Mouse (Mus musculus) liver, postnatal 0 days (tissue): Measurements from ENCODE around the gene Oxsm. TPM values are rescaled to one million over a fixed set of nuclear protein-coding genes. Genes with fewer than 3 reads are reported as not detected.

Experiments
- ATAC-seq: fragments of 200-750 bp; cut with Nextera tagmentation; 2 replicates; pipeline ENCODE4 v1.8.0; 2017; ENCODE audit warnings: mild to moderate bottlenecking, moderate library complexity
- DNase-seq: peaks from one replicate; pipeline ENCODE4 v3.0.0-alpha.2; 2016
- H3K27ac ChIP-seq: fragments of 300-500 bp; sonication (generic); 2 replicates; pipeline ENCODE4 v1.5.1; 2014; ENCODE audit warnings: antibody characterized with exemption, moderate library complexity, mild to moderate bottlenecking, low read depth
- H3K27me3 ChIP-seq: fragments of 300-500 bp; sonication (generic); 2 replicates; pipeline ENCODE4 v1.6.1; 2014; ENCODE audit warnings: low read length, control low read depth, mixed read lengths; ENCODE audit not compliant: insufficient read depth
- H3K36me3 ChIP-seq: fragments of 300-500 bp; sonication (generic); replicated peaks from 2 replicates; pipeline ENCODE4 v1.6.1; 2014; ENCODE audit warnings: mild to moderate bottlenecking, control low read depth, low read length, moderate library complexity, mixed read lengths; ENCODE audit not compliant: insufficient read depth
- H3K4me1 ChIP-seq: fragments of 300-500 bp; sonication (generic); 2 replicates; pipeline ENCODE4 v1.6.1; 2014; ENCODE audit warnings: antibody characterized with exemption, mild to moderate bottlenecking, control low read depth; ENCODE audit not compliant: insufficient read depth
- H3K4me2 ChIP-seq: fragments of 300-500 bp; sonication (generic); 2 replicates; pipeline ENCODE4 v1.6.1; 2014; ENCODE audit warnings: low read depth, mild to moderate bottlenecking, low read length, moderate library complexity, mixed read lengths
- H3K4me3 ChIP-seq: fragments of 300-500 bp; sonication (generic); 2 replicates; pipeline ENCODE4 v1.5.1; 2014; ENCODE audit warnings: low read depth, low read length
- H3K9ac ChIP-seq: fragments of 300-500 bp; sonication (generic); replicated peaks from 2 replicates; pipeline ENCODE4 v1.6.1; 2014; ENCODE audit warnings: mild to moderate bottlenecking, moderate library complexity
- H3K9me3 ChIP-seq: fragments of 300-500 bp; sonication (generic); 2 replicates; pipeline ENCODE4 v1.6.1; 2016; ENCODE audit warnings: mild to moderate bottlenecking, control low read depth, low read length, mixed read lengths
- CTCF ChIP-seq: sonication (generic); IDR thresholded peaks from 2 replicates; pipeline ENCODE4 v1.5.1; 2016; ENCODE audit warnings: antibody characterized with exemption, low read depth
- EP300 ChIP-seq: IDR thresholded peaks from 2 replicates; pipeline ENCODE4 v1.6.1; 2016; ENCODE audit warnings: antibody characterized with exemption, low read depth, mild to moderate bottlenecking
- WGBS: fragments of 180-500 bp; shearing (Covaris S2); extraction: QIAGEN DNeasy Blood & Tissue Kit; methylation state at CpG from one replicate; pipeline ENCODE4 v1.1.7; 2014; ENCODE audit not compliant: insufficient replicate concordance; 5-methylcytosine and 5-hydroxymethylcytosine counted together
- polyA plus RNA-seq: library from polyadenylated mRNA; unstranded; fragments of >200 nt; fragmentation: Nextera tagmentation; extraction: Ambion mirVana; gene quantifications from 2 replicates; pipeline ENCODE4 v1.2.1, GENCODE M21; 2015

Gene Oxsm
- polyA plus RNA-seq, 1 experiment from 2014 or later, result 2.9 TPM

DNA sequence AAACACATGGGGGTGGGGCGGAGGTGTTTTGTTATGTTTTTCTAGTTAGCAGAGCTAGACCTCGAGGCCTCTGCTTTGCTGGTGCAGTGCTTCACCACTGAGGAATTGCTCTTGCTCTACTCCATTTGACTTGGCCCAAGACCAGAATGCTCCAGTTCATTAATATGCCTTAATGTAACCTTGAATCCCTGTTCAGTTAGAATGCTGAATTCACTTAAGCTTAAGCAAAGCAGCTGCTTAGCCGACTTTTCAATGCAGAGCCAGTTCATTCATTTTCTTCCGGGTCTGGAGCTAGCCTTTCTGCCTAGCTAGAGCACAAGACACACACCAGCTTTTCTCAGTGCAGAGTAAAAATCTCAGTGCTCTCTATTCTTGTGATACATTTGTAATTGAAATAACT is 29.6 kb upstream of the Oxsm start:
- Histone ChIP-seq H3K27me3 (no peaks in the 10 kb centered on the region), H3K36me3 (peaks cover 16% of the 10 kb centered on the region), H3K27ac (no peak overlapping the region), H3K9me3 (no peaks in the 10 kb centered on the region), H3K9ac (no peak overlapping the region), H3K4me1 (no peaks in the 10 kb centered on the region), H3K4me3 (no peak overlapping the region), H3K4me2 (no peak overlapping the region)
- DNase-seq (no peak), ATAC-seq (no peak)
- no peak for TF ChIP-seq CTCF
- TF ChIP-seq EP300, result no peak
- 85% methylated on average over 4 of the region's 4 CpGs for WGBS

DNA sequence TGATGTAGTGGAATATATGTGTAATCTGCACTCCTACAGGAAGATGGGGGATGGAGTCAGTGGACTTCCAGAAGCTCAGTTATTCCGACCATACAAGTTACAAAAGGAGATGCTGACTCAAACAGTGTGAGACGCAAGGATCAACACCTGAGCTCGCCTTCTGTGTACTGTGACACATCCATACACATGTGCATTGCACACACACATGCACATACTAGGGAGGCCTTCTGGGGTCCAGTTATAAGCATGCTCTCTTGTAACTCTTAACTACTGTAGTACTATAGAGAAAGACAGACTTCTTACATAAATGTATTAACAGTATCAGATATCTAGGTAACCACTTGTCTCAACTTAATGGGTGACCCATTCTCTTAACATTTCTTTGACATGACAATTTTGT is 24.1 kb upstream of the Oxsm start:
- H3K27ac ChIP-seq, result no peak overlapping the region
- DNase-seq (no peak), ATAC-seq (no peak)
- H3K9me3 ChIP-seq, result no peaks in the 10 kb centered on the region
- no peaks in the 10 kb centered on the region for H3K4me1 ChIP-seq
- H3K36me3 ChIP-seq, result peaks cover 15% of the 10 kb centered on the region; the same call in 1 of the 2 replicates
- H3K4me3 ChIP-seq, result no peak overlapping the region
- WGBS, result 89% methylated on average over 3 of the region's 3 CpGs
- H3K9ac ChIP-seq, result no peak overlapping the region
- TF ChIP-seq EP300, result no peak
- TF ChIP-seq CTCF, result no peak
- H3K4me2 ChIP-seq, result no peak overlapping the region
- no peaks in the 10 kb centered on the region for H3K27me3 ChIP-seq

DNA sequence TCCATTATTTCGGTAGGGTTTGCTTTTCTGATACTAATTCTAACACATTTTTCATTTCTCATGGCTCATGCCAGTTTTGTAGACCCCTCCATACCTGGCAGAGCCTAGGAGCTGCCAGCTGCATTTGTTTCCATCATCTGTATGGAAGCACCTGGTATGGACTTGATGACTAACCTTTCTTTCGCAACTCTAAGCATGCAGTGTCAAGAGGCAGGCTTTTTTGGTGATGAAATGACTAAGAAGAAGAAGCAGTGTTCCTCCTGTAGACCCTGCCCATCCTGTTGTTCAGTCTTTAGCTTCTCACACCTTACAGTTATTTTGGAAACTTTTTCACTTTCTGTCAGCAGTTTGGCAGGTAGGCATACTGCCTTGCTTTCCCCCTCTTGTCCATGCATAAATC is 20.2 kb upstream of the Oxsm start:
- H3K36me3 ChIP-seq, result peaks cover 17% of the 10 kb centered on the region; the same call in 1 of the 2 replicates
- H3K27ac ChIP-seq, result no peak overlapping the region
- no peaks in the 10 kb centered on the region for H3K4me1 ChIP-seq
- H3K9me3 ChIP-seq, result no peaks in the 10 kb centered on the region
- no peak for DNase-seq
- TF ChIP-seq CTCF (no peak), EP300 (no peak)
- ATAC-seq, result no peak
- H3K4me3 ChIP-seq, result no peak overlapping the region
- no peak overlapping the region for H3K4me2 ChIP-seq
- 94% methylated on average over 2 of the region's 2 CpGs for WGBS
- H3K27me3 ChIP-seq, result no peaks in the 10 kb centered on the region
- no peak overlapping the region for H3K9ac ChIP-seq

DNA sequence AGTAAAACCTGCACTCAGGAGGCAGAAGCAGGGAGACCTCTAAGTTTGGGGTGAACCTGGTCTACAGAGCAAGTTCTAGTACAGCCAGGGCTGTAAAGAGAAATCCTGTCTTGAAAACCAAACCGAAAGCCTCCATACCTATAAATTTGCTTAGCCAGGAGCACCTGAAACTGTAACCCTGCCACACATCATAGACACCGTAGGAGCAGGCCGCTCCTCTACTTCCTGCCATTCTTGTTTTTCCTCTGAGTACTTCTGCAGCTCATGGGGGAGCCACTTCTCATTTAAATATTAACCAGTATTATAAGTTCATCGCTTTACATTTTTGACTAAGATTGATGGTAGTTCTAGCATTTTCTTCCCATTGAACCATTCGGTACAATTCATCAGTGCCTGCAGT is 17.4 kb upstream of the Oxsm start:
- no peaks in the 10 kb centered on the region for H3K9me3 ChIP-seq
- TF ChIP-seq EP300, result no peak
- TF ChIP-seq CTCF, result no peak
- no peak overlapping the region for H3K27ac ChIP-seq
- H3K4me3 ChIP-seq, result no peak overlapping the region
- H3K9ac ChIP-seq, result no peak overlapping the region
- no peak for DNase-seq
- H3K4me1 ChIP-seq, result no peaks in the 10 kb centered on the region
- ATAC-seq, result no peak
- H3K4me2 ChIP-seq, result no peak overlapping the region
- WGBS, result 84% methylated on average over 5 of the region's 5 CpGs
- no peaks in the 10 kb centered on the region for H3K27me3 ChIP-seq
- peaks cover 14% of the 10 kb centered on the region; the same call in 1 of the 2 replicates for H3K36me3 ChIP-seq

DNA sequence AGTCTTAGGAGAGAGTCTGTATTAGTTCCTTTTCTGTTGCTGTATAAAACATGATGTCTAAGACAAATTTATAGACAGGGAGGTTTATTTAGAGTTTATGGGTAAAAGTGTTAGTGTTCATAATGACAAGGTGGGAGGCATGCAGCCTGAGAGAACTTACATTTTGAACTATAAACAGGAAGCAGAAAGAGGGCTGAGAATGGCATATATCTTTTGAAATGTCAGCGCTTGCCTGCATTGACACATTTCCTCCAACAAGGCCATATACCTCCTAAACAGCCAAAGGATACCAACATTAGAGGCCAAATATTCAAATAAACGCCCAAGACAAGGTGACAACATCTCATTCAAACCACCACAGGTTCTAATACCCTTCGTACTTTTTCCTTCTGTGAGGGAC is 12.3 kb upstream of the Oxsm start:
- Histone ChIP-seq H3K4me1 (no peaks in the 10 kb centered on the region), H3K27me3 (no peaks in the 10 kb centered on the region), H3K36me3 (peaks cover 23% of the 10 kb centered on the region), H3K4me2 (no peak overlapping the region), H3K9ac (no peak overlapping the region), H3K9me3 (no peaks in the 10 kb centered on the region), H3K27ac (no peak overlapping the region), H3K4me3 (no peak overlapping the region)
- WGBS, result 70% methylated on average over 3 of the region's 3 CpGs
- ATAC-seq (no peak), DNase-seq (no peak)
- no peak for TF ChIP-seq EP300

DNA sequence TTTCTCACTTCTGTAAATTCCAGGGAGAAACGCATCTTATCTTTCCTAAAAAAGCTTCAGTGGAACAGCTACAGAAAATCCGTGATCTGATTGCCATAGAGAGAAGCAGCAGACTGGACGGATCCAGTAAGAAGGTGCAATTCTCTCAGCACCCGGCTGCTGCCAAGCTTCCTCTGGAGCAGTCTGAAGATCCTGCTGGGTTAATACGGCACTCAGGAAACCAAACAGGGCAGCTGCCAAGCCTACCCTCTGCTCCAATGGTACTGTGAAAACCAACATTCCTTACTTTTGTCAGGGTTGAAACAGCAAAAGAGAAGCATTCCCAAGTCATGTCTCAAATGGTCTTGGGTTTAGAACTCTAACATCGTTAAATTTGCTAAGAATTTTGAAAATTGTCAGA is 10.9 kb upstream of the Oxsm start:
- H3K4me2 ChIP-seq, result no peak overlapping the region
- no peak overlapping the region for H3K9ac ChIP-seq
- WGBS, result 81% methylated on average over 6 of the region's 6 CpGs
- no peak overlapping the region for H3K27ac ChIP-seq
- peaks cover 21% of the 10 kb centered on the region for H3K36me3 ChIP-seq
- H3K27me3 ChIP-seq, result no peaks in the 10 kb centered on the region
- H3K4me3 ChIP-seq, result no peak overlapping the region
- H3K9me3 ChIP-seq, result no peaks in the 10 kb centered on the region
- DNase-seq (no peak), ATAC-seq (no peak)
- no peak for TF ChIP-seq CTCF
- no peak for TF ChIP-seq EP300
- peaks cover 2% of the 10 kb centered on the region; the same call in 1 of the 2 replicates for H3K4me1 ChIP-seq

DNA sequence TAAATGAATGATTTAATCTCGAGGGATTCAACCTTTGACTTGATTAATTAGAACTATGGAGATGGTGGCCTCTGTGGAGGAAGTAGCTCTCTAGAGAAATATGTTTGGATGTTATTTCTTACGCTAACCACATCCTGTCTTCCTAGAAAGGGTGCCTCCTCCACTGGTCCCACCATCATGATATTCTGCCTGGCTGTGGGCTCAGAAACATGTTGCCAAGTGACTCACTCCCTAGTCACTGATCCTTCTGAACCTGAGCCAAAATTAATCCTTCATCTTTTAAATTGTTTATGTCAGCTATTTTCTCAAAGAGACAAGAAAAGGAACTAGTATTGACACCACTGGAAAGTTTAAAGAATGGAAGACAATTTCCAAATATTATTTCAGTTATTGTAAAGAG is 6.6 kb upstream of the Oxsm start:
- WGBS, result 37% methylated on average over 2 of the region's 2 CpGs
- no peak for ATAC-seq

More for the DNA sequence above, 6.6 kb upstream of the Oxsm start:
- H3K4me1 ChIP-seq, result peaks cover 5% of the 10 kb centered on the region; the same call in 1 of the 2 replicates
- no peak overlapping the region for H3K9ac ChIP-seq
- no peak overlapping the region for H3K4me3 ChIP-seq
- H3K27ac ChIP-seq, result no peak overlapping the region
- no peaks in the 10 kb centered on the region for H3K27me3 ChIP-seq
- no peaks in the 10 kb centered on the region for H3K9me3 ChIP-seq
- TF ChIP-seq EP300, result no peak
- no peak for TF ChIP-seq CTCF
- H3K4me2 ChIP-seq, result no peak overlapping the region
- no peak for DNase-seq
- peaks cover 14% of the 10 kb centered on the region for H3K36me3 ChIP-seq
